Mouse (Mus musculus) ES-E14 (cell line): ENCODE results near the gene Scn4b. TPM values are rescaled to one million over a fixed set of nuclear protein-coding genes. Genes with fewer than 3 reads are reported as not detected.

Experiments
- DNase-seq: peaks from one replicate; pipeline ENCODE4 v3.0.0-alpha.2; 2013; ENCODE audit warnings: low read depth, low spot score
- H3K27ac ChIP-seq: 2 replicates; pipeline ENCODE4 v1.5.1; 2012; ENCODE audit warnings: low read depth, mild to moderate bottlenecking, low read length, moderate library complexity, mixed read lengths; ENCODE audit not compliant: poor library complexity, insufficient read depth, severe bottlenecking
- H3K36me3 ChIP-seq: 2 replicates; pipeline ENCODE4 v1.6.1; 2012; ENCODE audit warnings: mild to moderate bottlenecking, low read length, moderate library complexity, mixed read lengths; ENCODE audit not compliant: control insufficient read depth, poor library complexity, insufficient read depth, severe bottlenecking
- H3K4me1 ChIP-seq, 2 experiments: fragments of 150-350 bp in 1 of 2; sonication (generic) in 1 of 2; 2 replicates each; pipeline ENCODE4 v1.6.1; 2012; ENCODE audit warnings: low read length in 2 of 2, mild to moderate bottlenecking in 1 of 2, mixed read lengths in 1 of 2; ENCODE audit not compliant: control insufficient read depth in 2 of 2, insufficient read depth in 2 of 2, poor library complexity in 1 of 2
- H3K4me3 ChIP-seq, 2 experiments: fragments of 150-350 bp in 1 of 2; sonication (generic) in 1 of 2; 2 replicates each; pipeline ENCODE4 v1.5.1; 2012; ENCODE audit warnings: low read length in 2 of 2, low read depth in 1 of 2, mild to moderate bottlenecking in 1 of 2, mixed read lengths in 1 of 2; ENCODE audit not compliant: insufficient read depth in 1 of 2, poor library complexity in 1 of 2, severe bottlenecking in 1 of 2
- H3K9ac ChIP-seq: 2 replicates; pipeline ENCODE4 v1.6.1; 2012; ENCODE audit warnings: low read depth, mild to moderate bottlenecking, low read length, mixed read lengths; ENCODE audit not compliant: poor library complexity, insufficient read depth, severe bottlenecking
- H3K9me3 ChIP-seq: fragments of 150-350 bp; sonication (generic); 2 replicates; pipeline ENCODE4 v1.6.1; 2012; ENCODE audit warnings: low read depth, mild to moderate bottlenecking, low read length; ENCODE audit not compliant: control insufficient read depth, insufficient read depth
- CHD2 ChIP-seq: IDR thresholded peaks from 2 replicates; pipeline ENCODE4 v1.6.1; 2014; ENCODE audit warnings: mild to moderate bottlenecking, low read depth, low read length, inconsistent platforms
- HCFC1 ChIP-seq: IDR thresholded peaks from 2 replicates; pipeline ENCODE4 v1.6.1; 2012; ENCODE audit warnings: low read length, inconsistent platforms, borderline replicate concordance; ENCODE audit not compliant: insufficient read depth
- MAFK ChIP-seq: IDR thresholded peaks from 2 replicates; pipeline ENCODE4 v1.6.1; 2014; ENCODE audit warnings: mild to moderate bottlenecking, low read depth, low read length, inconsistent platforms; ENCODE audit not compliant: insufficient read depth
- ZC3H11A ChIP-seq: IDR thresholded peaks from 2 replicates; pipeline ENCODE4 v1.6.1; 2012; ENCODE audit warnings: low read depth, mild to moderate bottlenecking, inconsistent platforms, low read length, borderline replicate concordance
- ZNF384 ChIP-seq: IDR thresholded peaks from 2 replicates; pipeline ENCODE4 v1.6.1; 2012; ENCODE audit warnings: low read depth, low read length, inconsistent platforms
- in situ Hi-C, 2 experiments: fragments of 600-800 bp; cut with MboI; formaldehyde crosslinking; loops; one replicate each; pipeline ENCODE4 v1.15.1; 2025; ENCODE audit warnings: low sequenced_read_pairs in 2 of 2, inconsistent platforms in 1 of 2; ENCODE audit not compliant: unreplicated experiment in 2 of 2
- total RNA-seq: library from RNA; depleted of rRNA; stranded (reverse); fragments of 300-350 nt; gene quantifications from 2 replicates; pipeline ENCODE4 v1.2.3, GENCODE M21; 2012

The Scn4b gene
- total RNA-seq, 1 experiment = 0.45 TPM

- Histone ChIP-seq H3K9ac (no peak overlapping the region), H3K4me1 (peaks cover 1 to 2% of the 10 kb centered on the region in 2 experiments; a peak in 1 of 4 replicates), H3K36me3 (no peaks in the 10 kb centered on the region), H3K27ac (no peak overlapping the region), H3K4me3 (no peak overlapping the region), H3K9me3 (no peaks in the 10 kb centered on the region)
- TF ChIP-seq HCFC1 (no peak), ZC3H11A (no peak), MAFK (no peak), CHD2 (no peak), ZNF384 (no peak)
- in situ Hi-C loops = no loop called here
- DNase-seq = no peak
Measured at GRCm38 (mm10) chr9:45173475-45173874, 35.3 kb downstream of the Scn4b start.

- TF ChIP-seq HCFC1 = no peak
- no peak for TF ChIP-seq ZNF384
- no peak for TF ChIP-seq MAFK
- no peak for TF ChIP-seq CHD2
- no peak for TF ChIP-seq ZC3H11A
- Histone ChIP-seq H3K4me1 (no peaks in the 10 kb centered on the region), H3K4me3 (no peak overlapping the region), H3K27ac (no peak overlapping the region), H3K9me3 (no peaks in the 10 kb centered on the region), H3K36me3 (no peaks in the 10 kb centered on the region), H3K9ac (no peak overlapping the region)
- in situ Hi-C loops = no loop called here
- DNase-seq = no peak
Measured at GRCm38 (mm10) chr9:45179282-45179681, 41.1 kb downstream of the Scn4b start.

GRCm38 (mm10) chr9:45181770-45182169 lies 43.6 kb downstream of the Scn4b start, which contains the start of gene BC049352:
Gene BC049352, plus strand, starts transcription at chr9:45182007.
- no peak within 1 kb of the TSS for H3K9ac ChIP-seq
- no peak within 1 kb of the TSS for H3K27ac ChIP-seq
- no peak within 1 kb of the TSS for H3K4me3 ChIP-seq
- no peaks in the 10 kb centered on the region for H3K9me3 ChIP-seq
- TF ChIP-seq CHD2 = no peak
- TF ChIP-seq MAFK = no peak
- TF ChIP-seq ZNF384 = no peak
- TF ChIP-seq HCFC1 = no peak
- no peak for TF ChIP-seq ZC3H11A
- H3K36me3 ChIP-seq = no peaks in the 10 kb centered on the region
- DNase-seq = no peak
- in situ Hi-C loops = no loop called here
- H3K4me1 ChIP-seq = no peaks in the 10 kb centered on the region

- Histone ChIP-seq H3K36me3 (no peaks in the 10 kb centered on the region), H3K4me3 (no peak overlapping the region), H3K27ac (no peak overlapping the region), H3K4me1 (no peaks in the 10 kb centered on the region), H3K9ac (no peak overlapping the region), H3K9me3 (no peaks in the 10 kb centered on the region)
- no peak for TF ChIP-seq HCFC1
- TF ChIP-seq ZNF384 = no peak
- in situ Hi-C loops = no loop called here
- DNase-seq = no peak
Measured at GRCm38 (mm10) chr9:45182521-45182920, 44.3 kb downstream of the Scn4b start.

GRCm38 (mm10) chr9:45183266-45183665 lies 45.1 kb downstream of the Scn4b start:
- Histone ChIP-seq H3K4me3 (no peak overlapping the region), H3K9ac (no peak overlapping the region), H3K4me1 (no peaks in the 10 kb centered on the region), H3K36me3 (no peaks in the 10 kb centered on the region), H3K9me3 (no peaks in the 10 kb centered on the region), H3K27ac (no peak overlapping the region)
- in situ Hi-C loops = no loop called here
- no peak for TF ChIP-seq ZNF384
- no peak for TF ChIP-seq MAFK
- no peak for TF ChIP-seq CHD2
- TF ChIP-seq HCFC1 = no peak
- no peak for TF ChIP-seq ZC3H11A
- DNase-seq = no peak
